Mouse (Mus musculus) adrenal gland, adult 8-10 months (tissue): ENCODE data around the gene Dars. TPM values are rescaled to one million over a fixed set of nuclear protein-coding genes. Genes with fewer than 3 reads are reported as not detected.
A peak's percentile ranks its signal among the peaks of the same experiment; 100 is the strongest.

Experiments used
- DNase-seq: peaks from one replicate; pipeline ENCODE4 v3.0.0; 2022
- total RNA-seq, 4 experiments: library from RNA; stranded (reverse); gene quantifications; 2 replicates each; pipeline ENCODE4 v1.2.4; 2022

Dars gene
- 10 to 100 TPM; 92.5 to 99.9 (median 97.6) TPM for total RNA-seq

GRCm38 (mm10) chr1:128416584-128417532, at the start of gene Dars:
Dars (minus strand) TSS chr1:128417368.
- peak; percentile 87 for DNase-seq

GRCm38 (mm10) chr1:128466828-128467227, 49.7 kb upstream of the Dars start:
- DNase-seq: no peak

- no peak for DNase-seq
Observed at GRCm38 (mm10) chr1:128463478-128463877, 46.3 kb upstream of the Dars start.

GRCm38 (mm10) chr1:128462389-128462788, 45.2 kb upstream of the Dars start:
- no peak for DNase-seq

GRCm38 (mm10) chr1:128460780-128461179, 43.6 kb upstream of the Dars start:
- no peak for DNase-seq

- no peak for DNase-seq
Observed at GRCm38 (mm10) chr1:128459439-128459838, 42.3 kb upstream of the Dars start.

- no peak for DNase-seq
Observed at GRCm38 (mm10) chr1:128459011-128459410, 41.8 kb upstream of the Dars start.

- no peak for DNase-seq
Observed at GRCm38 (mm10) chr1:128456844-128457445, 39.8 kb upstream of the Dars start.

GRCm38 (mm10) chr1:128456271-128456670, 39.1 kb upstream of the Dars start:
- DNase-seq: no peak

- no peak for DNase-seq
Observed at GRCm38 (mm10) chr1:128452210-128452609, 35.0 kb upstream of the Dars start.

GRCm38 (mm10) chr1:128451183-128451582, 34.0 kb upstream of the Dars start:
- DNase-seq: no peak

- DNase-seq: no peak
Observed at GRCm38 (mm10) chr1:128447206-128447902, 30.2 kb upstream of the Dars start.

GRCm38 (mm10) chr1:128443890-128444839, 27.0 kb upstream of the Dars start:
- DNase-seq: no peak

- DNase-seq: no peak
Observed at GRCm38 (mm10) chr1:128441129-128441473, 23.9 kb upstream of the Dars start.

- no peak for DNase-seq
Observed at GRCm38 (mm10) chr1:128440386-128441128, 23.4 kb upstream of the Dars start.

- no peak for DNase-seq
Observed at GRCm38 (mm10) chr1:128439618-128440017, 22.4 kb upstream of the Dars start.

GRCm38 (mm10) chr1:128438526-128438925, 21.4 kb upstream of the Dars start:
- DNase-seq: no peak

GRCm38 (mm10) chr1:128437276-128437675, 20.1 kb upstream of the Dars start:
- no peak for DNase-seq

GRCm38 (mm10) chr1:128436015-128436414, 18.8 kb upstream of the Dars start:
- no peak for DNase-seq

- no peak for DNase-seq
Observed at GRCm38 (mm10) chr1:128435551-128435950, 18.4 kb upstream of the Dars start.

- DNase-seq: no peak
Observed at GRCm38 (mm10) chr1:128424928-128425327, 7.8 kb upstream of the Dars start.
